Mouse (Mus musculus): Measurements from ENCODE around the gene Alg12.

Alg12 gene

DNA sequence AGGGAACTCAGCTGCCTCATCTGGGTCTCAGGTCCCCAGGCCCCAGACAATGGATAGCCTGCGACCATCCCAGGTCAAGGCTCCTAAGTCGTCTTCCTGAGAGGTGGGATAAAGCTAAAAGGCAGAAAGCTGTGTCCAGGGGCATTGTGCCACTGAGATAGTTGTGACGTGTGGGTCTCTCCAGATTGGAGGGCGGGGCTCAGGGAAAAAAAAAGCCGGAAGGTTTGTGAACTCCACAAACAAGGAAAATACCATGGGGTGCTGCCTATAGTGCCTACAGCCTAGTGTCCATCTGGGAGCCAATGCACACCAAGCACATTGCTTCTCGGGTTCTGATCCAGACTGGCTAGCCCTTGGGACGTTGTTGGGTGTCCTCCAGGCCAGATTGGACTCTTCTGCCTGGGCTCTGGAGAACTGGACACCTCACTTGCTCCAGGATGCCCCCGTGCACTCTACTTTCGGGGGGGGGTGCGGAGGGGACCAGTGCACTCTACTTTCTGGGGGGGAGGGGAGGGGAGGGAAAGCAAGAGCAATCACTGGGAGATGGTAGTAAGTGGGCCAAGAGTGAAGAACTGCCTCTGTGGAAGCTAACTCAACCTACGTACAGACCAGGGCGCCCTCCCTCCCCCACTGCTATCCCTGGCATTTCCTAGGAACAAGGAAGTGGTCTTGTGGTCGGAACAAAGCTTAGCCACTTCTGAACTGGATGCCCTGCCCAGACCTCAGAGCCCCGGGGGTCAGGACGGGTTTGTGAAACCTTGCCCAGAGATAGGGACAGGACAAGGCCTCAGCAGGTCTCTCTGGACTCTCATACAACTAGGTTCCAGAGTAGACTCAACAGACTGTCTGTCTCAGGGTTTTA is 36.1 kb upstream of the Alg12 start:
- in situ Hi-C loops (cut with MboI; ENCODE audit: low sequenced_read_pairs) = no loop called here

DNA sequence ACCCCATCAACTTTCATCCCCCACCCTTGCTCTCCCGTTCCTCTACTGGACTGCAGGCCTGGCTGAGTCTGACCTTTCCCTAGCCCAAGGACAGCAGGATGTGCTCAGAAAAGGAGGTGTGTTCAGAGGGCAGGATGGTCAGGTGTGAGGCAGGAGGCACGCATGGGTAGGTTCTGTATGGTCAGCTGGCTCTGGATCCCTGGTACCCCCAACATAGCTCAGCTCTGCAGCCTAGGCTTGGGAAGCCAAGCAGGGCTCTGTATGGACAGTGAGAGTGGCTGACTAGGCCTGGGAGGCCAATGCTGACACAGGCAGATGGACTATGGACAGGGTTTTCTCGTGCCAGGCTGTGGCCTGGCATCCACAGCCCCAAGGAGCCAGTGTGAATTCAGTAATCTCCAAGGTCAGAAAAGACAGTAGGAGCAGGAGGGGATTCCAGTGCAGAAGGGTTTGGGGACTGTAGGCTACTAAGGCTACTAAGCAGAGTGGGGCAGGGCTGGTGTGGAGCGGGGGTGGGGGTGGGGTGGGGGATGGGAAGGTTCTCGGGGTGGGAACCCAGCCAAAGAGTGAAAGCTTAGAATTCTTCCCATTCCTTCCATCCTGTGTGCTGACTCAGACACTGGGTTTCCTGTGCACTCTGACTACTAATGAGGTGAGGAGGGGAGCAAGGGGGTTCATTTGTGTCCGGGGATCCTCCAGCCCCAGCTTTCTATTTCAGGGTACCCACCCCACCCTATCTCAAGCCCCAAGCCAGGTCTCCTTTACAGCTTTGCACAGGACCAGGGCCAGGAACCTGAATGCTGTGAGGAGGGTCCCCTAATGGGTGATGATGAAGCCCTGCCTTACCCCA is 35.2 kb upstream of the Alg12 start:
- in situ Hi-C loops (cut with MboI; ENCODE audit: low sequenced_read_pairs) = no loop called here

DNA sequence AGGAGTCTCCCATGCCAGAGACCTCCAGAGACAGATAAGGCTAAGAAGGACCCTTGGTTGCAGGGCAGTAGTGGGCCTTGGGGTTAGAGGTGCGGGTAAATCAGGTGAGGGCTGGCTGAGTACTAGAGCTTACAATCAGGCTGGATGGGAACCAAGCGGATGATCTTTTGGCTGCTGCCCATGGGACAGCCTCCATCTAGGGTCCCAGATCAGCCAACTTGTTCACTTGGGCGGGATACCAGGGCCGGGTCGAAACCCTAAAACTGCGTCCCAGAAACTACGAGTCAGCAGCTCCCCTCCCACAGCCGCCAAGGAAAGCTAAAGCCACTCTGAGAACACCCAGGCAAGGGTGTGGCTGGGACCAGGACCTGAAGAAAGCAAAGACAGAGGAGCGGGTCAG is 34.0 kb upstream of the Alg12 start:
- in situ Hi-C loops (cut with MboI; ENCODE audit: low sequenced_read_pairs) = no loop called here

DNA sequence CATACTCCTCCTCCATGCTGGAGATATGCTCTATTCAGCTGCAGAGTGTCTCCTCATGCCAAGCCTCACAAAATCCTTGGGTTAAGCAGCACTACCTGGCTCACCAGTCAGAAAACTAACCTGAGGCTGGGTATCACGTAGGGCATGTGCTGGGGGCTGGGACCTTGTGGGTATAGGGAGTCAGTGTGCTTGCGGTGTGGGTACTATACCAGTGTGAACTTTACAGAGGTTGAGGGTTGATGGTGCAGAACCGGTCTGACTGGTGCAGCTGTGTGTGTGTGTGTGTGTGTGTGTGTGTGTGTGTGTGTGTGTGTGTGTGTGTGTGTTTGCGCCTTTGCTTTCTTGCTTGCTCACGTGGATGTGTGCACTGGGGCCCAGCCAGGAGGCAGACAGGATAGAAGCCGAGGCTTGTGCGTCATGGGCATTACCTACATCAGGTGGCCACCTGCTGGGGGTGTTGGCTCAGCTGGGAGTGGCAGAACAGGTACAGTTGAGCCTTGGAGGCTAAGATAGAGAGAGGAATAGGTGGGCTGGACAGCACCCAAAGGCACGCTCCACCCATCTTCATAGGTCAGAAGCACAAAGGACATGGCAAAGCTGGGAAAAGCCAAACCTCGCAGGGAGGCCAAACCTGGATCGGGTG is 32.5 kb upstream of the Alg12 start:
- in situ Hi-C loops (cut with MboI; ENCODE audit: low sequenced_read_pairs) = no loop called here

DNA sequence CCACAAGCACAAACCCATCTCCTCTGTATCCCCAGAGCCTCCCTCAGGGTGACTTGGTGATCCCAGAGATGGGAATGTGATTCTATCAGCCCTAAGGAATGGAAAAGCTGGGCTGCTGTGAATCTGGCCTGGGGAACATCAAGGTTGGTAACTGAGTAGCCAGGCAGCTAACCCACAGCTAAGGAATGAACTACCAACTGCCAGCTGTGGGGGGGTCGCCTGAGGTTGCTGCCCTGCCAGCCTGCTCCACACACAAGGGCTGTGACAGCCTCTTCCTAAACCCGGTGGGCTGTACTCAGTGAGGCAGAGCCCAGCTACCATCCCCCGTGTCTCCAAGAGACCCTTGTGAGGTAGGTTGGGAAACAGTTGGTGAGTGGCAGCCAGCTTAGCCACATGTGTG is 32.0 kb upstream of the Alg12 start:
- in situ Hi-C loops (cut with MboI; ENCODE audit: low sequenced_read_pairs) = no loop called here

DNA sequence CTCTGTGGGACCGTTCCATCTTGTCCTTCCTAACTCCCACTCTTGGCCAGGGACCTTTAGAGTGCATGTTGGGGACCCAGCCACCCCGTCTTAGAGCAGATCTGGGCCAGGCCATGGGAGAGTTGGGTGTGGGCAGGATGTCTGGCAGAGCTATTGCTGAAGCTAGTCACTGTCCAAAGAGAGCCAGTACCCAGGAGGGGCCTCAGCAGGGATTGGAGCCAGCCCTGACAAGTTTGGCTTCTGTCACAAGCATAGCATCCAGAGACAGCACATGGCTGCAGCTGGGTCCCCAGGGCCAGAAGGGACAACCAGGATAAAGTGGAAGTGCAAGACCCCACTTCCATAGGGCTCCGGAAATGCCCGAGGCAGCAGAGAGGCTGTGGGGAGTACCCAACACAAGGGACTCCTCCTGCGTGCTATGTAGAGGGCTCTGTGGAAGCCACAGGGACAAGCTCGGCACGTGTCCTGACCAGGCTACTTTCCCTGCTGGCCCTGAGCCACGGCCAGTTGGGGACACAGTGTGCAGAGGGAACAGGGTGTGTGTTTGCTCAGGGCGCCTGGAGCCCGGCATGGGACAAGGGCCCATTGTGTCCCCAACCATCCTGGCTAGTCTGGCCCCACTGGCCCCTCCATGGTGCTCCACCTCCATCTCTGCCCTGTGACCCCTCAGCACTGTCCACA is 31.2 kb upstream of the Alg12 start:
- in situ Hi-C loops (cut with MboI; ENCODE audit: low sequenced_read_pairs) = no loop called here

DNA sequence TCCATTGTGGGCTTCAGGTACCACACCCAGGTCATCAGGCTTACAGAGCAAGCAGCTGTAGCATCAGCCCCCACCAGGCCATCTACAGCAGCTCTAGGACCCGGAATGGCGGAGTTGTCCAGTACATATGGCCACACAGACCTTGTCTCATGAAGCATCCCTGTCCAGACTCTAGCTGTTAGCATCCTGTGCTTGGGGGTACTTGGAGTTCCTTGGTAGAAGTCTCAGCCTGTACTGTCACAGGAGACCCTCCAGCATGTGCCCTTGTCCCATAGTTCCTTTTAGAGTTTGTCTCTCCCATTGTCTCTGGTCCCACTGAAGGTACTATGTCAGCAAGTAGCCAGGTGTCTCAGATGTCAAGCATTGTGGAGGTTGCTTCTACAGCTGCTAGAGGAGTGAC is 30.5 kb upstream of the Alg12 start:
- in situ Hi-C loops (cut with MboI; ENCODE audit: low sequenced_read_pairs) = no loop called here

DNA sequence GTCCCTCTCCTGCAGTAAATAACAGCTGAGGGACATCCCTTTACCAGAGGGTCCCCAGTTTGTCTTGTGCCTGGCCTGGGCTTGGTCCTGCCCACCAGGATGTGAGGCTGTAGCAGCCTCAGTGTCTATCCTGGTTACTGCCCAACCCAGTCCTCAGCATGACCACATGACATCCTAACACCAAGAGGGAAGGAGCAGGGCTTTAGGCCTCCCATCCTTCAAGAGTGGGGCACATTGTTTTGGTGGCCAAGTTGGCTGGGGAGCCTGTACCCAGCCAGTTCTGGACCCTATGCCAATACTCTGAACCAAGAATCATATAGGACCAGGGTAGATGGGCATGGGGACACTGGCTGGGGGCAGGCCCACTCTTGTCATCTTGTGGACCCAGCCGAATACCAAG is 29.5 kb upstream of the Alg12 start:
- in situ Hi-C loops (cut with MboI; ENCODE audit: low sequenced_read_pairs) = no loop called here

DNA sequence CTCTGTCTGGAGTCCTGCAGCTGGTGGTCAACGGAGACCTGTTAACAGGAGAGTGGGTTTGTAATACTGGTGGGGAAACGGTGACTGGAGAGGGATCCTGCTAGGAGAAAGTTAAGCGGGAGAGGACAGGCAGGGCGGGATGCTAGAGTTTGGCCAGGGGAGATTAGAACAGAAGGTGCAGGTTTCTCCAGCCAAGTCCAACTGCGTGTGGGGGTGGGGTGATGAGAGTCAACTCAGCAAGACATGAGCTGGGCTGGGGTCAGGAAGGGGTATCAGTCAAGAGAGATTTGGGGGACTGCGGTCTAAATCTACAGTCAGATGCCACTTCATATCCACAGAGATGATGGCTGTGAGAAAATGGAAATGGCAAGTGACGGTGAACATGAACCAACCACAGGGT is 25.8 kb upstream of the Alg12 start:
- in situ Hi-C loops (cut with MboI; ENCODE audit: low sequenced_read_pairs) = no loop called here

DNA sequence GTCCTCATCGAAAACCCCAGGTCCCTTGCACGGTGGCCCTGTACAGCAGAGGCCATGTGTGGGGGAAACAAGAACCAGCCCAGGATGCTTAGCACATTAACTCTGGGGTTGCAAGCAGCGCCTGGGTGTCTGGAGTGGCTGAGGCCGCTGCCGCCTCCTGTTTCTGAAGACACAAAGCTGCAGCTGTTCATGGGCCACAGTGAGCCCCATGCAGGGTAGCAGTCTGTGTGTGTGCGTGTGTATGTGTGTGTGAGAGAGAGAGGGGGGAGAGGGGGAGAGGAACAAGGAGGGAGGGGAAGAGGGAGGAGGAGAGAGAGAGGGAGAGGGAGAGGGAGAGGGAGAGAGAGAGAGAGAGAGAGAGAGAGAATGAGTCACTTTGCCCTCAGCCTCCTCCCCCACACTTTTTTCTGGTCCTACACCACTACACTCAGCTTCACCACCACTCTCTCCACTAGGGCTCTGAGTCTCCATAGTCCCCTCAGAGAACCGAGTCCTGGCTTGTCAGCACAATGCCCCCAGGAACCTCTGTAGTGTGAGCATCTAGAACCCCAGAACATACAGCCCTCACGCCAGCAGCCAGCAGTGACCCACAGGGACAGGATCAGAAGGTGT is 24.5 kb upstream of the Alg12 start:
- in situ Hi-C loops (cut with MboI; ENCODE audit: low sequenced_read_pairs) = no loop called here

DNA sequence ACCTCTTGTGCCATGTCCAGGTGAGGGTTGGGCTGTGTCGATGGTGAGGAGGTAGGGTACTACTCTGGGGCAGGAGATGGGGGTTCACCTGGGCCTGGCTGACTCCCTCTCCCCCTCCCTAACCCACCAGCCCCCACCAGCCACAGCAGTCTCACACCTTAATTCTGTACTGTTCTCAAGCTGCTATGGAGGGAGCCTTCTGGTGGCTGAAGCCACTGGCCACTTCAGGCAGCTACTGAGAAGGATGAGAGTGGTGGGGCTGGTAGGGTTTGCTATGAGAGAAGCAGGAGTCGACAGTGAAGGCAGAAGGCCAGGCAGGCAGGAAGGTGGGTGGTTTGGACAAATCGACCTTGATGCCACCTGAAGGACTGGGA is 23.2 kb upstream of the Alg12 start:
- in situ Hi-C loops (cut with MboI; ENCODE audit: low sequenced_read_pairs) = no loop called here

DNA sequence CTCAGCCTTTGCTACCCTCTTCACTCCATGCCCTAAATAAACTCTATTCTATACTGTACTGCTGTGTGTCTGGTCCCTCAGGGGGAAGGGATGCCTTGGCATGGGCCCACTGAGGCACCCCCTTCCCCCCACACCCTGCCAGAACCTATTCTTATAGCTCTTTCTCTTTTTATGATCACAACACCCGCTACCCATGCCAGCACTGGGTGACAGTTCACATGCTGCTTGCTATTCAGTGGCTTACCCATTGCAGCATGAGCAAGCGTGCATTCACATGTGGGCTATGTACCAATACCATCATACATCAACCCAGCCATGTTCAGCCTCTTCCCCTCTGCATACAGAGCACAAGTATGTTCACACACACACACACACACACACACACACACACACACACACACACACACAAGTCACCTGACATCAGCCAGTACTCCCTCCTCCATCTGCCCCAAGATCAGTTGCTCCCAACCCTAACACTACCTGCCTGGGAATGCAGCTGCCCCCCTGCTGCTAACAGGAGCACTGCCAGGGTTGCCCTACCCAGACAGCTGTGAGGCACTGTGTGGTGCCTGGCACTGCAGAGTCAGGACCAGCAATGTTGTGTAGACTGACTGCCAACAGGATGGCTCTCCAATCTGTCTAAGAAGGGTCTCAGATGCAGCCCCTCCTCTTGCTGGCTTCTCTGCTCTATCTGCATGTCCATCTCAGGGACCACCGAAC is 22.6 kb upstream of the Alg12 start:
- in situ Hi-C loops (cut with MboI; ENCODE audit: low sequenced_read_pairs) = no loop called here

DNA sequence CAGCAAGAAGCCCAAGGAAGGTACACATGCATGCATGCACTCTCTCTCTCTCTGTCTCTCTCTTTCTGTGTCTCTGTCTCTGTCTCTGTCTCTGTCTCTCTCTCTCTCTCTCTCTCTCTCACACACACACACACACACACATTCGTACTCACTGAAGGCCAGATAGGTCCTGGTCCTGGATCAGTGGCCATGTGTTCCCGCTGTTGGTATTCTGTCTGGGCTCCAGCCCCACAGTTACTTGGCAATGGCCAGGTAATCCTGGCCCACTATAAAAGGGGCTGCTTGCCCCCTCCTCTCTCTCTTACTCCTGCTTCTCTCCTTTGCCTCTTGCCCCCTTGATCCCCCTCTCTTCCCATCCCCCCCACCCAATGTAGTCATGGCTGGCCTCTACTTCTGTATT is 22.0 kb upstream of the Alg12 start:
- in situ Hi-C loops (cut with MboI; ENCODE audit: low sequenced_read_pairs) = no loop called here

DNA sequence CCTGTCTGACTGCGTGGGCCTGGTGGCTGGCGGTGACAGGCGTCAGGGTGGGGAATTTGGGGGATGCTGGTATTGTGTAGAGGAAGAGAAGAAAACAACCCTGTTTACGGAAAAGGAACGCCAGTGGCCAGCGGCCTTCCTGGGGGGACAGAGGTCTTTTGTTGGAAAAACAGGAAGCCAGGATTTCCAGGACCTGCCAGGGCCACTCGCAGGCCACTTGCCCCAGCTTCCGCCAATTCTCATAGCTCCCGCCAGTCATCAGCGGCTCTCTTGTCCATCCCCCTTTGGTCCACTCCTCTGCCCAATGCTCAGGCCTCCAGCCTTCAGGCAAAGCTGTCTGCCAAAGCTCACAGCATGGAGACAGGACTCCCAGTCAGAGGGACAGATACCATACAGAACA is 21.0 kb upstream of the Alg12 start:
- in situ Hi-C loops (cut with MboI; ENCODE audit: low sequenced_read_pairs) = no loop called here

DNA sequence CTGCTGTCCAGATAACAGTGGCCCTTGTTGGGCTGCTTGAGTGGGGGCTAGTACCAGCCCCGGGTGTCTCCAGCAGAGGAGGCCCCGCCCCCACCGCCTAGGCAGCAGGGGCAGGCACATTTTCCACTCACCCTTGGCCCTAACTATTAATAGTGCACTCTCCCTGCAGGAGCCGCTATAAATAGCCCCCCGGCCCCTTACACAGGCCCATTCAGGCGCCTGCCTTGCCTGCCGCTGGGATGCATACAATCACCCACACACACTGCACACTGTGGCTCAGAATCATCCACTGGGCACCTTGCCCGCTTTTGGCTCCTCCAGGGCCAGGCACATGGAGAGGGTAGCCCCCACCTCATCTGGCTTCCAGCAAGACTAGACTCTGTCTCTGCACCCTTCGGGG is 20.2 kb upstream of the Alg12 start:
- in situ Hi-C loops (cut with MboI; ENCODE audit: low sequenced_read_pairs) = no loop called here

DNA sequence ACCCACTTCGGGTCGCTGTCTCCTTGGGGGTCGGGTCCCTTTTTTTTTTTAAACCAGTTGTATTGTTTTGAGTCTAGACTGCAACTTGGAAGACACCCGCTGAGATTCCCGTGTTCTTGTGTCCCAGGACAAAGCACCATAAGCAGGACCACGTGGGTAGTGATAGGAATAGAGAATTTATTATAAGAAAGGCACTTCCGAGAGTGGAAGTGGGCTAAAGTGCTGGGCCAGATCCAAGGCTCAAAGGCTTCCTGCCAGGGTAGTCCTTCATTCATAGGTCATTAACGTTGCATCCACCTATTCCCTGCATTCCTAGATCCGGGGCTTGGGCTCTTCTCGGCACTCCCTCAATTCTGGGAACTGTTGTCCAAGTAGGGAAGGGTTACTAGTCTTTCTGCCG is 18.9 kb upstream of the Alg12 start:
- in situ Hi-C loops (cut with MboI; ENCODE audit: low sequenced_read_pairs) = no loop called here

DNA sequence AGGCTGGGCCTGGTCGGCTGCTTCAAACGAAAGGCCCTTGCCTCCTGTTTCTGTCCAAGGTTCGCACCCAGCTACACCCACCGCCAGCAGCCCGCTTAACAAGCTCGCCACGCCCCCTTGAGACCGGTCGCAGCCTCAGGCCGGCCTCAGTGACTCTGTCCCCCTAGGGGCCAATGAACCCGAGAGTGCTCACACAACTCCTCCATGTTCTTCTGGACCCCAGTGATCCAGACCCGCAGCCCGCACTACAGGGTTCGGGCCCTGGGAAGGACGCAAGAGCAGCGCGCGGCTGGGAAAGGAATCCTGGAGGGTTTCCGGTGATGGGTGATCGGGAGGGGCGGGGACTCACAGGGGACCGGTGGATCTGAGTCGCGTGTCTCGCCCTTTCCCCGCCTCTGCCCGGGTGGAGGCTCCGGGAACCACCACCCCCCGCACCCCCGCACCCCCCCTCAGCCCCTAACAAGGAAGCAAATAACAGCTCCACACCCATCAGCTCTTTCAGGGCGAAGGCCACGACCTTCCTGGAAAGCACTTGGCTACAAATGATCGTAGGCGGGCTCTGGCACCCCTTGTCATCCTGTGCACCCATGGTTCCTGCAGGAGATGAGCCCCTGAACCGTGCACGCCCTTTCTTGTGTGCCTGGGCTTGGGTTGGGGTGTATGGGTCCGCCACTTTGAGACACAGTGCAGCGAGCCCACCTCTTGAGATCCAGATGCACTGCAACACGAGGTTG is 18.2 kb upstream of the Alg12 start:
- in situ Hi-C loops (cut with MboI; ENCODE audit: low sequenced_read_pairs) = no loop called here

DNA sequence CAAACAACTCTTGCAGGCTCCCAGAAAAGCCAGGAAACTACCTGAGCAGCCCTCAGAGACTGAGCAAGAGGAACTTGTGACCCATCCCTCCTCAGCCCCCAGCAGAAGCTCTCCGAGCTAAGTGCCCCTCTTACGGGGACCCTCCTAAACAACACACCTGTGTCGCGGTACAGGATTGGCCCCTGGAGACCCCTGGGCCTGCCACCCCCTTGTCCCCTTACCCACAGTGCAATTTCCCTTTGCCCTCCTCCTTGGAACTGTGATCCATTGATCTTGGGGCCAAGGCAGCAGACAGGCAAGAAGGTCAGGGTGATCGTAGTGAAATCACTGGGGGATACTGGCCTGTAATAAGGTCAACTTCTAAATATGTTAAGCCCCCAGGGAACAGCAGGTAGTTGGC is 17.5 kb upstream of the Alg12 start:
- in situ Hi-C loops (cut with MboI; ENCODE audit: low sequenced_read_pairs) = no loop called here

DNA sequence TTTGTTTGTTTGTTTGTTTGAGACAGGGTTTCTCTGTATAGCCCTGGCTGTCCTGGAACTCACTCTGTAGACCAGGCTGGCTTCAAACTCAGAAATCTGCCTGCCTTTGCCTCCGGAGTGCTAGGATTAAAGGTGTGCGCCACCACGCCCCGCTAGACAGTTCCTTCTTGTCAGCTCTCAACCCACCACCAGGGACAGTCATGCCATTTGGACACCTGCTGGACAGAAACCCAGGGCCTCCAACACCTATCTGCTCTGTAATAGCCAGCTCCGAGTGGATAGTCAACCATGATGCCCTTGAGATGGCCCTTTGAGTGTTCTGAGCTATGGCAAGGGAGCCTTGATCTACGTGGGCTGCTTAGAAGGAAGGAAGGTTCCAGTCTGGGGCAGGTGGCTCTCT is 16.9 kb upstream of the Alg12 start:
- in situ Hi-C loops (cut with MboI; ENCODE audit: low sequenced_read_pairs) = no loop called here

DNA sequence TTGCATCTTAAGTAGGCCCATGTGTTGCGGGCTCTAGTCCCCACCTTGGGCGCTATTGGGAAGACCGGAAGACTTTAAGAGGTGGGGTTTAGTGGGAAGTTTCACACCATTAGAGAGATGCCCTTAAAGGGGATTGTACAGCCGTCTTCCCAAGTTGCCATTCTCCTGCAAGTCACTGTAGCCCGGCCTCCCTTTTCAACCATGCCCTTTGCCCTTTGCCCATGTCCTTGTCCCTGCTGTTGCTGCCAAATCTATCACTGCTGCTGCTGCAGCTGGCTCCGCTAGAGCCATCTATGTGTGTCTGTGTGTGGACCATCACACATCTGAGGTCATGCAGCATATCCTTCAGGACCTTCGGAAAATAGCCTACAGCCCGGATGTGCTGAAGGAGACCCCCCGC is 13.4 kb upstream of the Alg12 start:
- in situ Hi-C loops (cut with MboI; ENCODE audit: low sequenced_read_pairs) = no loop called here
